In the genomic region with DNA sequence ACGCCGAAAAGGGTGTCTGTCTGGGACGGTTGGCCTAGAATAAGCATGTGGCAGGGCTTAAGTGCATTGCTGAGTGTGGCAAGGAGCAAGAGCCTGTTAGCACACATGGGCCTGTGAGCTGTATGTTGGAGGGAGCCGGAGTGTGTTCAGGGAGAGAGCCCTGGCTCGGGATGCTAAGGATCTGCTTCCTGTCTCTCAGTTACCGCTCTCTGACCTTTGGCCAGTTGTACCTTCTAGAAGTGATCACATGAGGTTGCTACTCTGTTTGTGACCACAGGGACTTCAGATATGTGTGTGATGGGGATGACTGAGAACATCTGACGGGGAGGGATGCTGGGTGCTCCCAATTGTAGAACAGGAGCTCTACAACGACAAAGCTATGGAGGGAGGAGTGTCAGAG, we compare ENCODE assay signal across 9 mouse cellular contexts. TPM values are rescaled to one million over a fixed set of nuclear protein-coding genes. Genes with fewer than 3 reads are reported as not detected.
DNase-seq lines count a peak whose midpoint lies in the region; ATAC-seq lines count a peak whose summit lies in the region.
"Had no signal": no experiment of that assay in that cellular context is flagged by ENCODE, and none has a peak within 500 bp of the region (broad histone marks: within the 10 kb centered on the region; RNA-seq: fewer than 3 reads in every experiment).

No protein-coding gene starts in this region.

- no peak overlapping the region for H3K4me3 ChIP-seq in heart, embryonic 12.5 days
- no peak overlapping the region for H3K4me3 ChIP-seq in brown adipose tissue, adult 24 weeks (ENCODE audit: insufficient read depth, low read depth, low read length)
- H3K4me3 ChIP-seq in hindbrain, embryonic 16.5 days (ENCODE audit: low read length) = no peak overlapping the region
- no peak overlapping the region for H3K4me3 ChIP-seq in midbrain, embryonic 14.5 days (replicated peaks; ENCODE audit: low read depth, low read length)

- no peak for ATAC-seq in heart, embryonic 12.5 days (ENCODE audit: insufficient number of reproducible peaks, low FRiP score)
- no peak for ATAC-seq in hindbrain, embryonic 16.5 days
- no peak for ATAC-seq in midbrain, embryonic 14.5 days (ENCODE audit: low FRiP score, low TSS enrichment)

- no peaks in the 10 kb centered on the region for H3K27me3 ChIP-seq in heart, embryonic 12.5 days (replicated peaks)
- no peaks in the 10 kb centered on the region for H3K27me3 ChIP-seq in hindbrain, embryonic 16.5 days (replicated peaks; ENCODE audit: control insufficient read depth, insufficient read depth, low read length)
- H3K27me3 ChIP-seq in midbrain, embryonic 14.5 days (ENCODE audit: control insufficient read depth, insufficient read depth, low read length) = no peaks in the 10 kb centered on the region

- H3K9me3 ChIP-seq in heart, embryonic 12.5 days (replicated peaks) = no peaks in the 10 kb centered on the region
- H3K9me3 ChIP-seq in hindbrain, embryonic 16.5 days (ENCODE audit: control insufficient read depth, low read length) = no peaks in the 10 kb centered on the region
- no peaks in the 10 kb centered on the region for H3K9me3 ChIP-seq in midbrain, embryonic 14.5 days (ENCODE audit: control insufficient read depth, low read length)

- no peak for DNase-seq in heart, adult 9 months (ENCODE audit: low spot score in 2 of 2)
- DNase-seq in midbrain, embryonic 14.5 days = no peak
- DNase-seq in layer of hippocampus, postnatal 36 days = no peak
- no peak for DNase-seq in ovary, postnatal 10 days (ENCODE audit: low spot score)
- DNase-seq in right cerebral cortex, postnatal 14 days = no peak
- DNase-seq: right cerebral cortex, postnatal 4 days had no signal

- H3K4me1 ChIP-seq in heart, embryonic 12.5 days (replicated peaks) = peaks cover 89% of the 10 kb centered on the region
- peaks cover 48% of the 10 kb centered on the region for H3K4me1 ChIP-seq in brown adipose tissue, adult 24 weeks (ENCODE audit: control insufficient read depth, insufficient read depth, insufficient read length, low read length)
- peaks cover 47% of the 10 kb centered on the region for H3K4me1 ChIP-seq in hindbrain, embryonic 16.5 days (ENCODE audit: control insufficient read depth, insufficient read depth, low read depth, low read length)
- peaks cover 23% of the 10 kb centered on the region for H3K4me1 ChIP-seq in midbrain, embryonic 14.5 days (ENCODE audit: control insufficient read depth, insufficient read depth, low read length)

- 50% methylated on average over 8 of the region's 8 CpGs for WGBS in heart, embryonic 12.5 days
- 55% methylated on average over 8 of the region's 8 CpGs for WGBS in hindbrain, embryonic 16.5 days
- WGBS in midbrain, embryonic 14.5 days = 66% methylated on average over 8 of the region's 8 CpGs

- H3K4me2 ChIP-seq in heart, embryonic 12.5 days = no peak overlapping the region
- no peak overlapping the region for H3K4me2 ChIP-seq in hindbrain, embryonic 16.5 days (ENCODE audit: low read length)
- no peak overlapping the region for H3K4me2 ChIP-seq in midbrain, embryonic 14.5 days (ENCODE audit: low read length)

- H3K27ac ChIP-seq in heart, embryonic 12.5 days (ENCODE audit: poor library complexity, severe bottlenecking) = peak overlapping the region; percentile 80
- H3K27ac ChIP-seq in brown adipose tissue, adult 24 weeks (replicated peaks; ENCODE audit: low read depth, low read length) = peak overlapping the region; percentile 71
- H3K27ac ChIP-seq in hindbrain, embryonic 16.5 days (ENCODE audit: low read depth, low read length) = peak overlapping the region; percentile 5; the same call in 1 of the 2 replicates
- H3K27ac ChIP-seq in midbrain, embryonic 14.5 days (replicated peaks; ENCODE audit: low read depth, low read length) = 0 out of 2 replicates have a peak overlapping the region, but pooled peaks have one; percentile 37

- peak overlapping the region; percentile 45 for H3K9ac ChIP-seq in heart, embryonic 12.5 days
- 0 out of 2 replicates have a peak overlapping the region, but pooled peaks have one; percentile 17 for H3K9ac ChIP-seq in hindbrain, embryonic 16.5 days (ENCODE audit: low read depth, low read length)
- H3K9ac ChIP-seq in midbrain, embryonic 14.5 days (replicated peaks; ENCODE audit: low read length) = no peak overlapping the region

- no peaks in the 10 kb centered on the region for H3K36me3 ChIP-seq in heart, embryonic 12.5 days
- no peaks in the 10 kb centered on the region for H3K36me3 ChIP-seq in hindbrain, embryonic 16.5 days (ENCODE audit: control insufficient read depth, insufficient read depth, low read length)
- H3K36me3 ChIP-seq in midbrain, embryonic 14.5 days (ENCODE audit: control insufficient read depth, insufficient read depth, low read length) = no peaks in the 10 kb centered on the region

RNA-seq across cellular contexts. Expression of gene Mrps23, which starts 48.2 kb away (rescaled TPM):
- 79.2 and 81.4 TPM in 2 replicates for polyA plus RNA-seq in heart, embryonic 12.5 days (2016; fragmentation: Nextera tagmentation; extraction: Ambion mirVana)
- polyA plus RNA-seq in brown adipose tissue, adult 24 weeks (2012; ENCODE audit: insufficient read depth, insufficient read length, missing spikeins) = 150 and 192 TPM in 2 replicates
- 61.1 and 68.8 TPM in 2 replicates for polyA plus RNA-seq in hindbrain, embryonic 16.5 days (2015; fragmentation: Nextera tagmentation; extraction: Ambion mirVana)
- 67.9 and 70.0 TPM in 2 replicates for polyA plus RNA-seq in midbrain, embryonic 14.5 days (2014; fragmentation: Nextera tagmentation; extraction: Ambion mirVana)
- total RNA-seq in layer of hippocampus, postnatal 36 days (2021) = 10 to 100 TPM; 67.6 to 78.7 TPM

RNA-seq across cellular contexts. Expression of gene Cuedc1, which starts 58.1 kb away (rescaled TPM):
- 20.7 and 22.9 TPM in 2 replicates for polyA plus RNA-seq in heart, embryonic 12.5 days (2016; fragmentation: Nextera tagmentation; extraction: Ambion mirVana)
- 7.3 and 15.9 TPM in 2 replicates for polyA plus RNA-seq in brown adipose tissue, adult 24 weeks (2012; ENCODE audit: insufficient read depth, insufficient read length, missing spikeins)
- 29.9 and 41.3 TPM in 2 replicates for polyA plus RNA-seq in hindbrain, embryonic 16.5 days (2015; fragmentation: Nextera tagmentation; extraction: Ambion mirVana)
- 29.6 and 31.1 TPM in 2 replicates for polyA plus RNA-seq in midbrain, embryonic 14.5 days (2014; fragmentation: Nextera tagmentation; extraction: Ambion mirVana)
- 10 to 100 TPM; 27.9 to 31.4 TPM for total RNA-seq in layer of hippocampus, postnatal 36 days (2021)

Comparison
In these comparisons a context has a peak if more than half of its experiments do, and no peak if none do; other contexts are left out.
1. H3K27ac ChIP-seq: peak in every context shown above with its lines; median percentile 80 in heart, embryonic 12.5 days; 71 in brown adipose tissue, adult 24 weeks; 37 in midbrain, embryonic 14.5 days; 5 in hindbrain, embryonic 16.5 days.